Mouse (Mus musculus) CD4-positive, CD25-positive, alpha-beta regulatory T cell (primary cell): ENCODE data around the gene Rbpj. TPM values are rescaled to one million over a fixed set of nuclear protein-coding genes. Genes with fewer than 3 reads are reported as not detected.

ENCODE experiments used
- polyA plus RNA-seq: library from polyadenylated mRNA; unstranded; fragments of 100-300 nt; shearing (Covaris generic); gene quantifications from one replicate; pipeline ENCODE4 v1.2.1, GENCODE M21; 2017

Gene Rbpj
- polyA plus RNA-seq, result 35.0 TPM

GRCm38 (mm10) chr5:53465883-53466282, at the start of gene Rbpj:
Gene Rbpj, plus strand, starts transcription at chr5:53466152.

Other genes with a start within 250 kb of the Rbpj start
- 93.0 TPM for gene Smim20, start 199.1 kb upstream of the Rbpj start, polyA plus RNA-seq
- gene Cckar, start 241.6 kb downstream of the Rbpj start, polyA plus RNA-seq, result not detected